Mouse (Mus musculus) liver, embryonic 14.5 days (tissue): ENCODE data around the gene Fam13c.

ENCODE experiments used
- CTCF ChIP-seq: IDR thresholded peaks from 2 replicates; pipeline ENCODE4 v1.5.1; 2016; ENCODE audit warnings: antibody characterized with exemption, low read depth, control low read depth
- EP300 ChIP-seq: IDR thresholded peaks from 2 replicates; pipeline ENCODE4 v1.6.1; 2016; ENCODE audit warnings: antibody characterized with exemption, low read depth

DNA sequence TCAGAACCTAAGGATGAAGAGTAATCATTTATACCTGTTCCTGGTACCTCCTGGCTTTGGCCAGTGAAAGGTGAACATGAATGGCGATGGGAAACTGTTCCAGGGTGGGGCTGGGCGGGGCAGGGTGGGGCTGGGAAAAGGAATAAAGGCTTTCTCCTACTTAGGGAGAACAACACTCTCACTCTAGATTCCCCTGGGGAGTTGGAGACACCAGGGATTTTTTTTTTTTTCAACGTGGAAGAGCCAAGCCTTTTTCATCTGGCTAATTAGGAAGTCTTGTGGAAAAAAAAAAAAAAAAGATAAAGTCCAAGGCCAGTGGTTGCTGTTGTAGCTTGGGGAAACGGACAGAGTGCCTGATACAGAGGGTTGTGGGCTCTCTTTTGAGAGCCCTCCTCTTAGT is 7.5 kb downstream of the Fam13c start:
- no peak for TF ChIP-seq CTCF
- no peak for TF ChIP-seq EP300
